ENCODE assay signal across 19 mouse cellular contexts in genomic region chr17:26221508-26221907, GRCm38 (mm10). TPM values are rescaled to one million over a fixed set of nuclear protein-coding genes. Genes with fewer than 3 reads are reported as not detected.
DNase-seq lines count a peak whose midpoint lies in the region; ATAC-seq and TF ChIP-seq lines count a peak whose summit lies in the region.
"Had no signal": no experiment of that assay in that cellular context is flagged by ENCODE, and none has a peak within 500 bp of the region (broad histone marks: within the 10 kb centered on the region; RNA-seq: fewer than 3 reads in every experiment).

No protein-coding gene starts in this region.

- H3K4me2 ChIP-seq in kidney, embryonic 14.5 days (replicated peaks; ENCODE audit: low read depth, low read length), result no peak overlapping the region
- H3K4me2 ChIP-seq in kidney, postnatal 0 days (ENCODE audit: low read length), result no peak overlapping the region
- no peak overlapping the region for H3K4me2 ChIP-seq in intestine, embryonic 15.5 days (replicated peaks)
- H3K4me2 ChIP-seq: forebrain, embryonic 13.5 days; heart, embryonic 13.5 days had no signal

- no peak for TF ChIP-seq POLR2A in small intestine, adult 2 months (IDR thresholded peaks at IDR 0.05; ENCODE audit: low read depth, low read length)

- H3K4me1 ChIP-seq in kidney, embryonic 14.5 days (ENCODE audit: control insufficient read depth, insufficient read depth, low read length), result no peaks in the 10 kb centered on the region
- no peaks in the 10 kb centered on the region; the same call in 1 of the 2 replicates for H3K4me1 ChIP-seq in kidney, postnatal 0 days (replicated peaks; ENCODE audit: insufficient read depth, low read length)
- H3K4me1 ChIP-seq in intestine, embryonic 15.5 days (replicated peaks), result no peaks in the 10 kb centered on the region
- peaks cover 22% of the 10 kb centered on the region; the same call in 1 of the 2 replicates for H3K4me1 ChIP-seq in small intestine, adult 2 months (ENCODE audit: control insufficient read depth, insufficient read depth, insufficient read length, low read length)
- H3K4me1 ChIP-seq: embryonic facial prominence, embryonic 10.5 days; forebrain, embryonic 13.5 days had no signal

- TF ChIP-seq CTCF in kidney, postnatal 0 days (IDR thresholded peaks at IDR 0.05; ENCODE audit: low read depth), result no peak
- TF ChIP-seq CTCF in small intestine, adult 2 months (IDR thresholded peaks at IDR 0.05; ENCODE audit: extremely low read depth, insufficient read length, insufficient replicate concordance, low read depth, low read length), result no peak

- no peak overlapping the region for H3K4me3 ChIP-seq in kidney, embryonic 14.5 days (ENCODE audit: low read length)
- H3K4me3 ChIP-seq in kidney, postnatal 0 days (replicated peaks; ENCODE audit: low read depth, low read length), result no peak overlapping the region
- no peak overlapping the region for H3K4me3 ChIP-seq in intestine, embryonic 15.5 days (replicated peaks)
- H3K4me3 ChIP-seq in small intestine, adult 2 months (ENCODE audit: low read depth, low read length), result no peak overlapping the region
- H3K4me3 ChIP-seq: embryonic facial prominence, embryonic 10.5 days; forebrain, embryonic 13.5 days; heart, embryonic 13.5 days had no signal

- no peak overlapping the region for H3K9ac ChIP-seq in kidney, embryonic 14.5 days (ENCODE audit: low read depth, low read length)
- no peak overlapping the region for H3K9ac ChIP-seq in kidney, postnatal 0 days (ENCODE audit: low read depth, low read length)
- H3K9ac ChIP-seq in intestine, embryonic 15.5 days, result no peak overlapping the region
- H3K9ac ChIP-seq: forebrain, embryonic 13.5 days; forebrain, postnatal 0 days; heart, embryonic 13.5 days had no signal

- no peak for ATAC-seq in kidney, embryonic 14.5 days (ENCODE audit: low FRiP score, low TSS enrichment)
- 0 out of 2 replicates have a peak, but pooled peaks have one; percentile 36 for ATAC-seq in kidney, postnatal 0 days (replicated peaks; ENCODE audit: low FRiP score, low read depth)
- 0 out of 2 replicates have a peak, but pooled peaks have one; percentile 32 for ATAC-seq in intestine, embryonic 15.5 days
- ATAC-seq: forebrain, embryonic 13.5 days; forebrain, postnatal 0 days had no signal

- peak; percentile 49 for DNase-seq in kidney, adult 11 months
- no peak for DNase-seq in kidney, postnatal 0 days (ENCODE audit: low spot score)
- no peak for DNase-seq in kidney, postnatal 4 days
- no peak for DNase-seq in right cerebral cortex, postnatal 25 days
- DNase-seq in c-Kit-positive CD71-positive TER-119-positive erythroid progenitor cells, embryonic 14.5 days (ENCODE audit: low spot score), result no peak
- DNase-seq: adrenal gland, postnatal 14 days; cerebellum, adult 18-20 months; cerebellum, adult 9-11 months; forebrain, postnatal 0 days; gastrocnemius, postnatal 14 days; heart, postnatal 36 days had no signal

- H3K27me3 ChIP-seq in kidney, embryonic 14.5 days (ENCODE audit: control insufficient read depth, insufficient read depth, low read length), result no peaks in the 10 kb centered on the region
- no peaks in the 10 kb centered on the region for H3K27me3 ChIP-seq in kidney, postnatal 0 days (ENCODE audit: insufficient read depth, low read length)
- no peaks in the 10 kb centered on the region for H3K27me3 ChIP-seq in intestine, embryonic 15.5 days (replicated peaks)
- no peaks in the 10 kb centered on the region for H3K27me3 ChIP-seq in small intestine, adult 2 months (ENCODE audit: control insufficient read depth, insufficient read depth, low read length)
- H3K27me3 ChIP-seq: forebrain, embryonic 13.5 days; heart, embryonic 13.5 days had no signal

- H3K9me3 ChIP-seq in kidney, embryonic 14.5 days (ENCODE audit: control insufficient read depth, low read length), result no peaks in the 10 kb centered on the region
- no peaks in the 10 kb centered on the region for H3K9me3 ChIP-seq in kidney, postnatal 0 days (replicated peaks; ENCODE audit: low read length)
- no peaks in the 10 kb centered on the region for H3K9me3 ChIP-seq in intestine, embryonic 15.5 days
- H3K9me3 ChIP-seq: embryonic facial prominence, embryonic 10.5 days; forebrain, embryonic 13.5 days; heart, embryonic 13.5 days had no signal

- 77% methylated on average over 2 of the region's 2 CpGs for WGBS in kidney, embryonic 14.5 days
- WGBS in kidney, postnatal 0 days, result 62% methylated on average over 2 of the region's 2 CpGs
- WGBS in intestine, embryonic 15.5 days, result 63% methylated on average over 2 of the region's 2 CpGs
- 19% methylated on average over 2 of the region's 2 CpGs for WGBS in small intestine, adult 2 months

- no peak overlapping the region for H3K27ac ChIP-seq in kidney, embryonic 14.5 days (ENCODE audit: low read depth, low read length)
- 0 out of 2 replicates have a peak overlapping the region, but pooled peaks have one; percentile 10 for H3K27ac ChIP-seq in kidney, postnatal 0 days
- H3K27ac ChIP-seq in intestine, embryonic 15.5 days, result no peak overlapping the region
- 0 out of 2 replicates have a peak overlapping the region, but pooled peaks have one; percentile 5 for H3K27ac ChIP-seq in small intestine, adult 2 months (ENCODE audit: insufficient read depth, low read depth, low read length)
- H3K27ac ChIP-seq: embryonic facial prominence, embryonic 10.5 days; forebrain, embryonic 13.5 days; heart, embryonic 13.5 days had no signal

- no peaks in the 10 kb centered on the region for H3K36me3 ChIP-seq in kidney, embryonic 14.5 days (ENCODE audit: control insufficient read depth, insufficient read depth, low read length)
- 0 out of 2 replicates have a peak, but pooled peaks cover 5% of the 10 kb centered on the region for H3K36me3 ChIP-seq in kidney, postnatal 0 days (ENCODE audit: insufficient read depth, low read length)
- no peaks in the 10 kb centered on the region; the same call in 1 of the 2 replicates for H3K36me3 ChIP-seq in intestine, embryonic 15.5 days
- peaks cover 38% of the 10 kb centered on the region for H3K36me3 ChIP-seq in small intestine, adult 2 months (ENCODE audit: control insufficient read depth, insufficient read depth, low read length)

RNA-seq across cellular contexts. Expression of gene Arhgdig, which starts 13.9 kb away (rescaled TPM):
- polyA plus RNA-seq in kidney, embryonic 14.5 days (2014; fragmentation: Nextera tagmentation; extraction: Ambion mirVana), result 6.3 and 6.9 TPM in 2 replicates
- polyA plus RNA-seq in kidney, postnatal 0 days (2015; fragmentation: Nextera tagmentation; extraction: Ambion mirVana), result 16.8 and 22.4 TPM in 2 replicates
- 53.4 and 94.1 TPM in 2 replicates for polyA plus RNA-seq in intestine, embryonic 15.5 days (2015; fragmentation: Nextera tagmentation; extraction: Ambion mirVana)
- 3.2 and 44.6 TPM in 2 replicates for polyA plus RNA-seq in small intestine, adult 2 months (2012; rRNA removed)

RNA-seq across cellular contexts. Expression of gene Rgs11, which starts 18.8 kb away (rescaled TPM):
- polyA plus RNA-seq in kidney, embryonic 14.5 days (2014; fragmentation: Nextera tagmentation; extraction: Ambion mirVana), result 5.2 and 5.9 TPM in 2 replicates
- 9.1 and 11.1 TPM in 2 replicates for polyA plus RNA-seq in kidney, postnatal 0 days (2015; fragmentation: Nextera tagmentation; extraction: Ambion mirVana)
- 11.8 and 19.3 TPM in 2 replicates for polyA plus RNA-seq in intestine, embryonic 15.5 days (2015; fragmentation: Nextera tagmentation; extraction: Ambion mirVana)
- 3.8 and 29.7 TPM in 2 replicates for polyA plus RNA-seq in small intestine, adult 2 months (2012; rRNA removed)
- polyA plus RNA-seq: C2C12 had no signal

RNA-seq across cellular contexts. Expression of gene Fam234a, which starts 22.5 kb away (rescaled TPM):
- 27.9 and 40.4 TPM in 2 replicates for polyA plus RNA-seq in kidney, embryonic 14.5 days (2014; fragmentation: Nextera tagmentation; extraction: Ambion mirVana)
- polyA plus RNA-seq in kidney, postnatal 0 days (2015; fragmentation: Nextera tagmentation; extraction: Ambion mirVana), result 81.6 and 85.6 TPM in 2 replicates
- polyA plus RNA-seq in intestine, embryonic 15.5 days (2015; fragmentation: Nextera tagmentation; extraction: Ambion mirVana), result 89.5 and 101 TPM in 2 replicates
- 154 and 290 TPM in 2 replicates for polyA plus RNA-seq in small intestine, adult 2 months (2012; rRNA removed)

RNA-seq across cellular contexts. Expression of gene Pdia2, which starts 22.6 kb away (rescaled TPM):
- polyA plus RNA-seq in kidney, embryonic 14.5 days (2014; fragmentation: Nextera tagmentation; extraction: Ambion mirVana), result 0.38 and 0.46 TPM in 2 replicates
- 1.9 and 2.0 TPM in 2 replicates for polyA plus RNA-seq in kidney, postnatal 0 days (2015; fragmentation: Nextera tagmentation; extraction: Ambion mirVana)
- 36.4 and 126 TPM in 2 replicates for polyA plus RNA-seq in intestine, embryonic 15.5 days (2015; fragmentation: Nextera tagmentation; extraction: Ambion mirVana)
- 1.6 and 247 TPM in 2 replicates for polyA plus RNA-seq in small intestine, adult 2 months (2012; rRNA removed)
- polyA plus RNA-seq: forebrain, embryonic 13.5 days; forebrain, postnatal 0 days; heart, postnatal 0 days had no signal

RNA-seq across cellular contexts. Expression of gene Luc7l, which starts 31.2 kb away (rescaled TPM):
- polyA plus RNA-seq in kidney, embryonic 14.5 days (2014; fragmentation: Nextera tagmentation; extraction: Ambion mirVana), result 87.8 and 108 TPM in 2 replicates
- 71.3 and 75.7 TPM in 2 replicates for polyA plus RNA-seq in kidney, postnatal 0 days (2015; fragmentation: Nextera tagmentation; extraction: Ambion mirVana)
- 82.9 and 93.8 TPM in 2 replicates for polyA plus RNA-seq in intestine, embryonic 15.5 days (2015; fragmentation: Nextera tagmentation; extraction: Ambion mirVana)
- polyA plus RNA-seq in small intestine, adult 2 months (2012; rRNA removed), result 6.4 and 6.9 TPM in 2 replicates

Comparison
In these comparisons a context has a peak if more than half of its experiments do, and no peak if none do; other contexts are left out.
1. H3K27ac ChIP-seq: peak in kidney, postnatal 0 days (single experiment) and small intestine, adult 2 months (single experiment); none in kidney, embryonic 14.5 days (single experiment) and intestine, embryonic 15.5 days (single experiment).